Mouse (Mus musculus) CH12.LX (cell line): ENCODE results near the gene Atp13a2. TPM values are rescaled to one million over a fixed set of nuclear protein-coding genes. Genes with fewer than 3 reads are reported as not detected.

ENCODE experiments used
- DNase-seq: peaks from one replicate; pipeline ENCODE4 v3.0.0-alpha.2; 2013; ENCODE audit errors: extremely low read depth
- H3K27ac ChIP-seq: 2 replicates; pipeline ENCODE4 v1.5.1; 2012; ENCODE audit warnings: low read depth, mild to moderate bottlenecking, control low read depth, moderate library complexity; ENCODE audit not compliant: insufficient read depth
- H3K27me3 ChIP-seq: replicated peaks from 2 replicates; pipeline ENCODE3; 2012; ENCODE audit warnings: inconsistent platforms
- H3K36me3 ChIP-seq, 2 experiments: replicated peaks in 1 of 2; 2 replicates each; pipeline versions ENCODE3 to v1.6.1; 2012; ENCODE audit warnings: inconsistent platforms in 1 of 2, low read length in 1 of 2, mild to moderate bottlenecking in 1 of 2, mixed read lengths in 1 of 2, moderate library complexity in 1 of 2; ENCODE audit not compliant: control insufficient read depth in 1 of 2, insufficient read depth in 1 of 2
- H3K4me1 ChIP-seq, 2 experiments: 2 replicates each; pipeline ENCODE4 v1.6.1; 2012; ENCODE audit warnings: inconsistent platforms in 1 of 2, moderate library complexity in 1 of 2; ENCODE audit not compliant: insufficient read depth in 2 of 2, control insufficient read depth in 1 of 2
- H3K4me2 ChIP-seq: 2 replicates; pipeline ENCODE4 v1.6.1; 2012; ENCODE audit warnings: low read depth, mild to moderate bottlenecking, control low read depth; ENCODE audit not compliant: poor library complexity, insufficient read depth, severe bottlenecking
- H3K4me3 ChIP-seq, 3 experiments: fragments of 150-350 bp in 1 of 3; sonication (generic) in 1 of 3; replicated peaks in 1 of 3; 2 replicates each; pipeline versions ENCODE3 to v1.5.1; 2011 to 2012; ENCODE audit warnings: low read depth in 2 of 3, low read length in 2 of 3, mild to moderate bottlenecking in 2 of 3, moderate library complexity in 2 of 3, control low read depth in 1 of 3, improper control_type of control experiment in 1 of 3, inconsistent platforms in 1 of 3, mixed read lengths in 1 of 3; ENCODE audit not compliant: poor library complexity in 1 of 3
- H3K79me2 ChIP-seq: replicated peaks from 2 replicates; pipeline ENCODE4 v1.6.1; 2012; ENCODE audit warnings: mild to moderate bottlenecking, moderate library complexity; ENCODE audit not compliant: control insufficient read depth, poor library complexity, insufficient read depth, severe bottlenecking; ENCODE audit errors: extremely low read depth
- H3K9ac ChIP-seq: 2 replicates; pipeline ENCODE4 v1.6.1; 2012; ENCODE audit warnings: low read depth, mild to moderate bottlenecking, control low read depth, moderate library complexity; ENCODE audit not compliant: insufficient read depth
- H3K9me3 ChIP-seq: replicated peaks from 2 replicates; pipeline ENCODE3; 2012; ENCODE audit warnings: low read length, inconsistent platforms, mixed read lengths
- BHLHE40 ChIP-seq: IDR thresholded peaks from 2 replicates; pipeline ENCODE4 v1.6.1; 2011; ENCODE audit warnings: mild to moderate bottlenecking, low read depth, low read length, improper control_type of control experiment
- CTCF ChIP-seq, 2 experiments: IDR thresholded peaks in 1 of 2; conservative IDR thresholded peaks in 1 of 2; 2 replicates each; pipeline ENCODE4 v1.5.1; 2011 to 2012; ENCODE audit warnings: low read depth in 2 of 2, low read length in 2 of 2, improper control_type of control experiment in 1 of 2, inconsistent platforms in 1 of 2, mild to moderate bottlenecking in 1 of 2, moderate library complexity in 1 of 2
- ELF1 ChIP-seq: IDR thresholded peaks from 2 replicates; pipeline ENCODE4 v1.6.1; 2014; ENCODE audit warnings: low read depth, mild to moderate bottlenecking, inconsistent platforms, low read length, improper control_type of control experiment
- ETS1 ChIP-seq: conservative IDR thresholded peaks from 2 replicates; pipeline ENCODE4 v1.6.1; 2012; ENCODE audit warnings: low read depth, mild to moderate bottlenecking, inconsistent platforms, low read length, improper control_type of control experiment, moderate library complexity
- JUN ChIP-seq: IDR thresholded peaks from 2 replicates; pipeline ENCODE4 v1.6.1; 2011; ENCODE audit warnings: low read depth, mild to moderate bottlenecking, low read length, improper control_type of control experiment, moderate library complexity; ENCODE audit not compliant: insufficient read depth
- JUND ChIP-seq: conservative IDR thresholded peaks from 2 replicates; pipeline ENCODE4 v1.6.1; 2011; ENCODE audit warnings: low read depth, low read length, improper control_type of control experiment
- KAT2A ChIP-seq: IDR thresholded peaks from 2 replicates; pipeline ENCODE4 v1.6.1; 2012; ENCODE audit warnings: low read length, improper control_type of control experiment, inconsistent platforms; ENCODE audit not compliant: insufficient replicate concordance
- MAFK ChIP-seq: IDR thresholded peaks from 2 replicates; pipeline ENCODE4 v1.6.1; 2011; ENCODE audit warnings: low read length, improper control_type of control experiment; ENCODE audit not compliant: insufficient replicate concordance
- MEF2A ChIP-seq: IDR thresholded peaks from 2 replicates; pipeline ENCODE4 v1.6.1; 2014; ENCODE audit warnings: low read depth, mild to moderate bottlenecking, inconsistent platforms, low read length, improper control_type of control experiment, borderline replicate concordance
- MXI1 ChIP-seq: IDR thresholded peaks from 2 replicates; pipeline ENCODE4 v1.6.1; 2011; ENCODE audit warnings: mild to moderate bottlenecking, low read depth, low read length, improper control_type of control experiment
- MYC ChIP-seq: IDR thresholded peaks from 2 replicates; pipeline ENCODE4 v1.6.1; 2011; ENCODE audit warnings: low read depth, mild to moderate bottlenecking, improper control_type of control experiment, low read length
- POLR2A ChIP-seq: IDR thresholded peaks from 2 replicates; pipeline ENCODE4 v1.6.1; 2011; ENCODE audit warnings: low read depth, mild to moderate bottlenecking, improper control_type of control experiment, low read length
- SMC3 ChIP-seq: IDR thresholded peaks from 2 replicates; pipeline ENCODE4 v1.6.1; 2011; ENCODE audit warnings: low read depth, low read length, improper control_type of control experiment
- TBP ChIP-seq: conservative IDR thresholded peaks from 2 replicates; pipeline ENCODE4 v1.6.1; 2011; ENCODE audit warnings: low read depth, low read length, improper control_type of control experiment
- ZC3H11A ChIP-seq: IDR thresholded peaks from 2 replicates; pipeline ENCODE4 v1.6.1; 2012; ENCODE audit warnings: low read depth, mild to moderate bottlenecking, inconsistent platforms, low read length, improper control_type of control experiment
- ZKSCAN1 ChIP-seq: IDR thresholded peaks from 2 replicates; pipeline ENCODE4 v1.6.1; 2012; ENCODE audit warnings: low read depth, inconsistent platforms, low read length, improper control_type of control experiment, borderline replicate concordance
- dilution Hi-C: fragments of 300-500 bp; cut with MboI; formaldehyde crosslinking; loops from 2 replicates; pipeline ENCODE4 v1.14.3; 2020; ENCODE audit warnings: low sequenced_read_pairs; ENCODE audit not compliant: extremely low pct_unique_long_range_greater_than_20kb, extremely low pct_ligation_motif_present
- in situ Hi-C: fragments of 300-500 bp; cut with MboI; formaldehyde crosslinking; loops from 3 replicates; pipeline ENCODE4 v1.14.3; 2019; ENCODE audit warnings: low sequenced_read_pairs, low pct_ligation_motif_present, low pct_unique_long_range_greater_than_20kb, mixed read lengths
- polyA plus RNA-seq: library from polyadenylated mRNA; unstranded; fragments of >175 nt; gene quantifications from 2 replicates; pipeline ENCODE4 v1.2.1, GENCODE M21; 2012; ENCODE audit warnings: low read depth; ENCODE audit not compliant: insufficient read length
- total RNA-seq, 2 experiments: library from RNA; depleted of rRNA; stranded (reverse); fragments of 300-350 nt in 1 of 2; fragments of >200 nt in 1 of 2; gene quantifications; 2 replicates each; pipeline ENCODE4 v1.2.3; 2012 to 2014

Gene Atp13a2
- total and polyA plus RNA-seq, 3 experiments: 22.2 to 54.7 (median 48.5) TPM

DNA sequence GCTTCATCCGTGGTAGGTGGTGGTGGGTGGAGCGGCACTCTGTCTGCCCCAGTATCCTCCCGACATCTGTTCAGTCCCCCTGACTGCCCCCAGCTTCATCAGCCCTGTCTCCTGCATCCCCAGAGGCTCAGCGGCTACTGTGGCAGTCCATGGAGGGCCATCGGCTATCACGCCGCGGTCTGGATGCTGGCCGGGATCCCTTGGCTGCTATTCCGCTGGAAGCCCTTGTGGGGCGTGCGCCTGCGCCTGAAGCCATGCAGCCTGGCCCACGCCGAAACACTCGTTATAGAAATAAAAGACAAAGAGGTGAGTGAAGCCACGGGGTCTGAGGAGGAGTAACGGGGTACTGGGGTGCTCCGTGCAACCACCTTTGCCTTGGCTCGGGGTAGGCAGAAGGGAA is 5.5 kb downstream of the Atp13a2 start:
- dilution Hi-C loops: no loop called here
- TF ChIP-seq BHLHE40 (no peak), ELF1 (no peak)
- Histone ChIP-seq H3K27ac (no peak overlapping the region), H3K4me3 (no peak overlapping the region), H3K27me3 (no peaks in the 10 kb centered on the region), H3K9me3 (no peaks in the 10 kb centered on the region), H3K4me1 (peaks cover 11 to 27% of the 10 kb centered on the region in 2 experiments), H3K4me2 (no peak overlapping the region), H3K36me3 (peaks cover 49 to 76% of the 10 kb centered on the region in 2 experiments), H3K9ac (no peak overlapping the region), H3K79me2 (peaks cover 4% of the 10 kb centered on the region; the same call in 1 of the 2 replicates)
- in situ Hi-C loops: no loop called here
- DNase-seq: no peak

DNA sequence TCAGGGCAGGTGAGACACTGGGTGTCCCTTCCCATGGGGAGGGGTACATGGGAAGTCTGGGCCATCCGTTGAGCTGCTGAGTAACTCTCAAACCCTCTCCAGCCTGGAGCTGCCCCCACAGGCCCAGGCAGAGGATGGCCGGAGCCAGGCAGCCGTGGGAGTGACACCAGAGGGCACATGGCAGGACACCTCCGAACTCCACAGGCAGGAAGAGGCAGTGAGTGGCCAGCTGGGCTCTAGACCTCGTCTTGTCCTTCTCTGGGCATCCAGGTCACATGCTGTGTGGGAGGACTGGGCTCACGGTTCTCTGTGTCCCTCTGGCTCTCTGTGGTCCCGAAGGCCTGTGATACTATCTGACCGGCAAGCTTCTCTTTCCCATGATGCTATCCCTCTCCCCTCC is 7.2 kb downstream of the Atp13a2 start:
- Histone ChIP-seq H3K4me3 (no peak overlapping the region), H3K9me3 (no peaks in the 10 kb centered on the region), H3K4me2 (no peak overlapping the region), H3K79me2 (no peaks in the 10 kb centered on the region), H3K27me3 (no peaks in the 10 kb centered on the region), H3K4me1 (peaks cover 9 to 19% of the 10 kb centered on the region in 2 experiments), H3K9ac (no peak overlapping the region), H3K27ac (no peak overlapping the region), H3K36me3 (peaks cover 61 to 90% of the 10 kb centered on the region in 2 experiments)
- dilution Hi-C loops (no loop called here), in situ Hi-C loops (no loop called here)
- no peak for TF ChIP-seq ETS1
- no peak for TF ChIP-seq ZC3H11A
- TF ChIP-seq BHLHE40: no peak
- TF ChIP-seq TBP: no peak
- no peak for TF ChIP-seq SMC3
- no peak for TF ChIP-seq CTCF (conservative IDR thresholded peaks at IDR 0.05 in 1 of 2, IDR thresholded peaks at IDR 0.05 in 1 of 2; ENCODE audit: low read depth in 2 of 2, low read length in 2 of 2)
- no peak for TF ChIP-seq POLR2A
- no peak for TF ChIP-seq JUND
- no peak for TF ChIP-seq MEF2A
- no peak for TF ChIP-seq KAT2A
- no peak for TF ChIP-seq ZKSCAN1
- no peak for TF ChIP-seq ELF1
- DNase-seq: no peak

DNA sequence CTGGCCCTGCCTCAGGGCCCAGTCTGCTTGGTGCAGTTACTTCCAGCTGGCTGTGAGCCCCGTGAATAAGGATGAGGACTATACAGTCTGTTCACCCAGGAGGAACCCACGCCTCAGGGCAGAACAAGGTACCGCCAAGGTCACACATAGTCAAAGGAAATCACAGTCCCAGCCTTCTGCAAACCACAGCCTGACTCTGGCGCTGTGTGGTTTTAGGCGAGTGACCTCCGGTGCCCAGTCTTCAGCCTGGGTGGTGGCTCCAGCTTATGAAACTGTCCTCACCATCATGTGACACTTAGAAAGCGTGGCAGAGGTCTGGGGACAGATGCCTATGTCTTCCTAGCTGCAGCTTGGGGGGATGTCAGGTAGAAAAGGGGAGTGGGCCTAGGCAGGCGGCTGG is 9.1 kb downstream of the Atp13a2 start:
- in situ Hi-C loops (no loop called here), dilution Hi-C loops (no loop called here)
- Histone ChIP-seq H3K36me3 (peaks cover 74 to 93% of the 10 kb centered on the region in 2 experiments), H3K27ac (no peak overlapping the region), H3K79me2 (no peaks in the 10 kb centered on the region), H3K4me2 (no peak overlapping the region), H3K4me3 (no peak overlapping the region), H3K27me3 (no peaks in the 10 kb centered on the region), H3K9ac (no peak overlapping the region), H3K4me1 (peaks cover 0 to under 1% of the 10 kb centered on the region in 2 experiments; a peak in 1 of 4 replicates), H3K9me3 (no peaks in the 10 kb centered on the region)
- no peak for DNase-seq
- no peak for TF ChIP-seq MXI1
- no peak for TF ChIP-seq MAFK
- TF ChIP-seq MYC: no peak
- TF ChIP-seq JUN: no peak
- TF ChIP-seq ZC3H11A: no peak
